Mouse (Mus musculus): ENCODE measurements around the gene Src. TPM values are rescaled to one million over a fixed set of nuclear protein-coding genes. Genes with fewer than 3 reads are reported as not detected.

Gene Src
- 1.6 and 1.8 TPM in 2 replicates for polyA plus RNA-seq (2015; fragmentation: Nextera tagmentation; extraction: Ambion mirVana)

GRCm38 (mm10) chr2:157418206-157418605 is at the start of gene Src:
Gene Src (plus strand): TSS chr2:157418444.
- no peak for DNase-seq
- ATAC-seq = no peak
- Histone ChIP-seq H3K4me1 (ENCODE audit: insufficient read depth) (peaks cover 6% of the 10 kb centered on the region), H3K36me3 (replicated peaks; ENCODE audit: insufficient read depth, low read length) (no peaks in the 10 kb centered on the region), H3K4me2 (ENCODE audit: low read depth, low read length) (no peak within 1 kb of the TSS), H3K9me3 (ENCODE audit: low read length) (no peaks in the 10 kb centered on the region), H3K4me3 (ENCODE audit: low read depth, low read length) (no peak within 1 kb of the TSS), H3K9ac (replicated peaks) (no peak within 1 kb of the TSS), H3K27ac (ENCODE audit: low read depth) (no peak within 1 kb of the TSS), H3K27me3 (ENCODE audit: insufficient read depth, low read length) (no peaks in the 10 kb centered on the region)
- 38% methylated on average over 13 of the region's 13 CpGs for WGBS (ENCODE audit: insufficient replicate concordance)
- TF ChIP-seq CTCF (IDR thresholded peaks at IDR 0.05; ENCODE audit: low read depth) (no peak), EP300 (IDR thresholded peaks at IDR 0.05; ENCODE audit: low read depth) (no peak)

GRCm38 (mm10) chr2:157371696-157372095 is 46.5 kb upstream of the Src start:
- no peak for ATAC-seq
- Histone ChIP-seq H3K27me3 (ENCODE audit: insufficient read depth, low read length) (no peaks in the 10 kb centered on the region), H3K4me1 (ENCODE audit: insufficient read depth) (peaks cover 12% of the 10 kb centered on the region), H3K36me3 (replicated peaks; ENCODE audit: insufficient read depth, low read length) (0 out of 2 replicates have a peak, but pooled peaks cover 3% of the 10 kb centered on the region), H3K27ac (ENCODE audit: low read depth) (0 out of 2 replicates have a peak overlapping the region, but pooled peaks have one; percentile 8), H3K9ac (replicated peaks) (no peak overlapping the region), H3K4me3 (ENCODE audit: low read depth, low read length) (no peak overlapping the region), H3K9me3 (ENCODE audit: low read length) (no peaks in the 10 kb centered on the region), H3K4me2 (ENCODE audit: low read depth, low read length) (no peak overlapping the region)
- DNase-seq = no peak
- 67% methylated on average over 6 of the region's 6 CpGs for WGBS (ENCODE audit: insufficient replicate concordance)
- TF ChIP-seq CTCF (IDR thresholded peaks at IDR 0.05; ENCODE audit: low read depth) = no peak

- 63% methylated on average over 3 of the region's 3 CpGs for WGBS (ENCODE audit: insufficient replicate concordance)
- ATAC-seq = no peak
- Histone ChIP-seq H3K9ac (replicated peaks) (no peak overlapping the region), H3K4me3 (ENCODE audit: low read depth, low read length) (no peak overlapping the region), H3K4me1 (ENCODE audit: insufficient read depth) (peaks cover 7% of the 10 kb centered on the region; the same call in 1 of the 2 replicates), H3K36me3 (replicated peaks; ENCODE audit: insufficient read depth, low read length) (0 out of 2 replicates have a peak, but pooled peaks cover 3% of the 10 kb centered on the region), H3K9me3 (ENCODE audit: low read length) (no peaks in the 10 kb centered on the region), H3K4me2 (ENCODE audit: low read depth, low read length) (no peak overlapping the region), H3K27me3 (ENCODE audit: insufficient read depth, low read length) (no peaks in the 10 kb centered on the region), H3K27ac (ENCODE audit: low read depth) (no peak overlapping the region)
- DNase-seq = no peak
- TF ChIP-seq CTCF (IDR thresholded peaks at IDR 0.05; ENCODE audit: low read depth) (no peak), EP300 (IDR thresholded peaks at IDR 0.05; ENCODE audit: low read depth) (no peak)
These were observed 44.6 kb upstream of the Src start for GRCm38 (mm10) chr2:157373681-157374080.

- WGBS (ENCODE audit: insufficient replicate concordance) = 75% methylated on average over 8 of the region's 8 CpGs
- Histone ChIP-seq H3K9ac (replicated peaks) (no peak overlapping the region), H3K4me2 (ENCODE audit: low read depth, low read length) (no peak overlapping the region), H3K27me3 (ENCODE audit: insufficient read depth, low read length) (no peaks in the 10 kb centered on the region), H3K9me3 (ENCODE audit: low read length) (no peaks in the 10 kb centered on the region), H3K27ac (ENCODE audit: low read depth) (no peak overlapping the region), H3K4me1 (ENCODE audit: insufficient read depth) (peaks cover 4% of the 10 kb centered on the region; the same call in 1 of the 2 replicates), H3K4me3 (ENCODE audit: low read depth, low read length) (no peak overlapping the region), H3K36me3 (replicated peaks; ENCODE audit: insufficient read depth, low read length) (0 out of 2 replicates have a peak, but pooled peaks cover 7% of the 10 kb centered on the region)
- DNase-seq = no peak
- no peak for ATAC-seq
- no peak for TF ChIP-seq EP300 (IDR thresholded peaks at IDR 0.05; ENCODE audit: low read depth)
- TF ChIP-seq CTCF (IDR thresholded peaks at IDR 0.05; ENCODE audit: low read depth) = no peak
These were observed 43.2 kb upstream of the Src start for GRCm38 (mm10) chr2:157375051-157375450.

GRCm38 (mm10) chr2:157375794-157376757 is 42.2 kb upstream of the Src start:
- ATAC-seq (no peak), DNase-seq (no peak)
- Histone ChIP-seq H3K27me3 (ENCODE audit: insufficient read depth, low read length) (no peaks in the 10 kb centered on the region), H3K36me3 (replicated peaks; ENCODE audit: insufficient read depth, low read length) (0 out of 2 replicates have a peak, but pooled peaks cover 9% of the 10 kb centered on the region), H3K27ac (ENCODE audit: low read depth) (no peak overlapping the region), H3K9ac (replicated peaks) (no peak overlapping the region), H3K4me1 (ENCODE audit: insufficient read depth) (peaks cover 4% of the 10 kb centered on the region; the same call in 1 of the 2 replicates), H3K4me2 (ENCODE audit: low read depth, low read length) (no peak overlapping the region), H3K9me3 (ENCODE audit: low read length) (no peaks in the 10 kb centered on the region), H3K4me3 (ENCODE audit: low read depth, low read length) (no peak overlapping the region)
- no peak for TF ChIP-seq CTCF (IDR thresholded peaks at IDR 0.05; ENCODE audit: low read depth)
- no peak for TF ChIP-seq EP300 (IDR thresholded peaks at IDR 0.05; ENCODE audit: low read depth)
- WGBS (ENCODE audit: insufficient replicate concordance) = 75% methylated on average over 14 of the region's 14 CpGs

GRCm38 (mm10) chr2:157376995-157377394 is 41.2 kb upstream of the Src start:
- no peaks in the 10 kb centered on the region for H3K27me3 ChIP-seq (ENCODE audit: insufficient read depth, low read length)
- TF ChIP-seq CTCF (IDR thresholded peaks at IDR 0.05; ENCODE audit: low read depth) (no peak), EP300 (IDR thresholded peaks at IDR 0.05; ENCODE audit: low read depth) (no peak)
- H3K9me3 ChIP-seq (ENCODE audit: low read length) = no peaks in the 10 kb centered on the region
- no peak overlapping the region for H3K27ac ChIP-seq (ENCODE audit: low read depth)
- no peak overlapping the region for H3K4me2 ChIP-seq (ENCODE audit: low read depth, low read length)
- H3K36me3 ChIP-seq (replicated peaks; ENCODE audit: insufficient read depth, low read length) = peaks cover 9% of the 10 kb centered on the region; the same call in 1 of the 2 replicates
- DNase-seq (no peak), ATAC-seq (no peak)
- peaks cover 4% of the 10 kb centered on the region; the same call in 1 of the 2 replicates for H3K4me1 ChIP-seq (ENCODE audit: insufficient read depth)
- H3K9ac ChIP-seq (replicated peaks) = no peak overlapping the region
- no peak overlapping the region for H3K4me3 ChIP-seq (ENCODE audit: low read depth, low read length)
- 64% methylated on average over 3 of the region's 3 CpGs for WGBS (ENCODE audit: insufficient replicate concordance)
